Mouse (Mus musculus) lung, adult 2 months (tissue): ENCODE data around the gene Fbxo9. TPM values are rescaled to one million over a fixed set of nuclear protein-coding genes. Genes with fewer than 3 reads are reported as not detected.
"Not testable (repeated sequence)": the region's sequence is repeated elsewhere in the genome, so short reads cannot be mapped to it uniquely, and the experiment has no call there.

ENCODE experiments used
- DNase-seq: peaks from one replicate; pipeline ENCODE4 v3.0.0; 2022
- H3K4me1 ChIP-seq: fragments of 200-500 bp; 2 replicates; pipeline ENCODE4 v1.6.1; 2011; ENCODE audit warnings: low read length; ENCODE audit not compliant: control insufficient read depth, insufficient read depth
- H3K4me3 ChIP-seq: fragments of 200-500 bp; replicated peaks from 2 replicates; pipeline ENCODE3; 2011; ENCODE audit warnings: low read depth, mild to moderate bottlenecking, control low read depth, low read length; ENCODE audit errors: extremely low read depth
- CTCF ChIP-seq: fragments of 200-500 bp; IDR thresholded peaks from 2 replicates; pipeline ENCODE4 v1.5.1; 2011; ENCODE audit warnings: mild to moderate bottlenecking, low read length, control low read depth; ENCODE audit not compliant: insufficient read depth
- POLR2A ChIP-seq: fragments of 200-500 bp; IDR thresholded peaks from 2 replicates; pipeline ENCODE4 v1.6.1; 2011; ENCODE audit warnings: low read depth, mild to moderate bottlenecking, control low read depth, low read length, borderline replicate concordance; ENCODE audit errors: extremely low read depth
- WGBS: fragments of 180-500 bp; shearing (Covaris S2); methylation state at CpG from one replicate; pipeline ENCODE4 v1.1.7; 2018; 5-methylcytosine and 5-hydroxymethylcytosine counted together
- polyA plus RNA-seq: library from polyadenylated mRNA; depleted of rRNA; stranded (reverse); fragments of >200 nt; gene quantifications from 2 replicates; pipeline ENCODE4 v1.2.3, GENCODE M21; 2012; rRNA removed

Gene Fbxo9
- 67.7 and 79.3 TPM in 2 replicates for polyA plus RNA-seq

- under 1% methylated on average over 20 of the region's 20 CpGs for WGBS
- TF ChIP-seq POLR2A (peak; percentile 87; the same call in 1 of the 2 replicates), CTCF (no peak)
- no peak for DNase-seq
- Histone ChIP-seq H3K4me1 (peaks cover 5% of the 10 kb centered on the region; the same call in 1 of the 2 replicates), H3K4me3 (peak within 1 kb of the TSS; percentile 94)
Measured at GRCm38 (mm10) chr9:78108796-78109239, at the start of gene Fbxo9, which contains the start of gene Ick. Gene Fbxo9, minus strand, starts transcription at chr9:78109065. Gene Ick, plus strand, starts transcription at chr9:78109192.

- no peak overlapping the region for H3K4me3 ChIP-seq
- TF ChIP-seq CTCF (no peak), POLR2A (no peak)
- WGBS: 94% methylated on average over 1 of the region's 1 CpGs
- DNase-seq: no peak
- no peaks in the 10 kb centered on the region for H3K4me1 ChIP-seq
Measured at GRCm38 (mm10) chr9:78157221-78157620, 48.4 kb upstream of the Fbxo9 start.

GRCm38 (mm10) chr9:78154211-78154977 is 45.5 kb upstream of the Fbxo9 start:
- TF ChIP-seq POLR2A (no peak), CTCF (no peak)
- no peak for DNase-seq
- no peak overlapping the region for H3K4me3 ChIP-seq
- H3K4me1 ChIP-seq: no peaks in the 10 kb centered on the region
- 62% methylated on average over 11 of the region's 11 CpGs for WGBS

- DNase-seq, H3K4me1 ChIP-seq, H3K4me3 ChIP-seq: not testable (repeated sequence)
- 65% methylated on average over 2 of the region's 2 CpGs for WGBS
Measured at GRCm38 (mm10) chr9:78149770-78150169, 40.9 kb upstream of the Fbxo9 start.

GRCm38 (mm10) chr9:78148149-78148548 is 39.3 kb upstream of the Fbxo9 start:
- H3K4me1 ChIP-seq: no peaks in the 10 kb centered on the region
- H3K4me3 ChIP-seq: no peak overlapping the region
- WGBS: 90% methylated on average over 6 of the region's 6 CpGs
- no peak for TF ChIP-seq POLR2A
- no peak for TF ChIP-seq CTCF
- DNase-seq: no peak

- H3K4me1 ChIP-seq: no peaks in the 10 kb centered on the region
- no peak overlapping the region for H3K4me3 ChIP-seq
- DNase-seq: no peak
- TF ChIP-seq POLR2A: no peak
- TF ChIP-seq CTCF: no peak
- WGBS: 85% methylated on average over 6 of the region's 6 CpGs
Measured at GRCm38 (mm10) chr9:78146627-78147026, 37.8 kb upstream of the Fbxo9 start.

GRCm38 (mm10) chr9:78146099-78146498 is 37.2 kb upstream of the Fbxo9 start:
- 64% methylated on average over 4 of the region's 4 CpGs for WGBS
- Histone ChIP-seq H3K4me1 (no peaks in the 10 kb centered on the region), H3K4me3 (no peak overlapping the region)
- no peak for TF ChIP-seq CTCF
- no peak for TF ChIP-seq POLR2A
- no peak for DNase-seq

- TF ChIP-seq CTCF: no peak
- no peak for TF ChIP-seq POLR2A
- WGBS: 57% methylated on average over 4 of the region's 4 CpGs
- peak; percentile 26 for DNase-seq
- Histone ChIP-seq H3K4me1 (peaks cover 8% of the 10 kb centered on the region), H3K4me3 (no peak overlapping the region)
Measured at GRCm38 (mm10) chr9:78139463-78139862, 30.6 kb upstream of the Fbxo9 start.

- TF ChIP-seq CTCF: no peak
- no peak for TF ChIP-seq POLR2A
- no peak for DNase-seq
- Histone ChIP-seq H3K4me1 (peaks cover 8% of the 10 kb centered on the region), H3K4me3 (no peak overlapping the region)
- WGBS: 73% methylated on average over 9 of the region's 9 CpGs
Measured at GRCm38 (mm10) chr9:78138044-78138676, 29.3 kb upstream of the Fbxo9 start.

GRCm38 (mm10) chr9:78135658-78136057 is 26.8 kb upstream of the Fbxo9 start:
- Histone ChIP-seq H3K4me1 (peaks cover 8% of the 10 kb centered on the region), H3K4me3 (no peak overlapping the region)
- 90% methylated on average over 7 of the region's 7 CpGs for WGBS
- DNase-seq: no peak
- TF ChIP-seq POLR2A: no peak
- no peak for TF ChIP-seq CTCF
